Mouse (Mus musculus) frontal cortex, postnatal 10 days (tissue): Measurements from ENCODE around the gene Cpne4.

Experiments used
- DNase-seq, 2 experiments: peaks; one replicate each; pipeline ENCODE4 v3.0.0; 2022; ENCODE audit warnings: low spot score in 2 of 2, mixed read lengths in 1 of 2

The Cpne4 gene

DNA sequence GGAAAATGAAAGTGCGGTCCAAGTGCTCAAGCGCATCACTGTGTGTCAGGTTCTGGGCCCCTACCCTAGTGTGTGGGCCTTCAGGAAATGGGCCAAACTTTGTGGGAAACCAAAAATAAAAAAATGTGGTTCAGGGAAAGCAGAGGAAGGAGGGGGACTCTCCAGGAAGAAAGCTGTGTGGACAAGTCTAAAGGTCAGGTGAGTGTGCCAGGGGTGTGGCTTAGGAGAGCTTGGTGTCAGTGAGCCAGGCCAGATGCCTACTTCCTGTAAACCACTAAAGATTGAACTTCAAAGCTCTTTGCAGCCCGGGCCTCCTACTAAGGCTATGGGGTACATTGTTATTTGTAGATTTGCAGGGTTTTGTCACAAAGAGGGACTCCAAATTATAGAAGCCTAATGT lies 327.1 kb downstream of the Cpne4 start:
- no peak for DNase-seq

DNA sequence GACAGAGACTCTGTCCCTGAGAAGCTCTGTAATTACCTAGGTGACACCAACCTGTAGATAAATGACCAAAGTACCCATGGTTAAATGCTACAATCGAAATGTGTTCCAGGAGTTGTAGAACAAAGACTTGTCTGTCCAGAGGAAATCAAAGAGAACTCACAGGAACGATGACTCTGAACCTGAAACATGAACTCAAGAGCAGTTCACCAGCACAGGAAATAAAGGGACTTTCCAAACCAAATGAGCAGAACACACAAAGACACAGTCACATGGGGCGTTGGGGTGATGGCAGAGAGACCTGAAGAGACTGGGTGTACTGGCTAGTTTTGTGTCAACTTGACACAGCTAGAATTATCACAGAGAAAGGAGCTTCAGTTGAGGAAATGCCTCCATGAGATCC lies 329.9 kb downstream of the Cpne4 start:
- DNase-seq: no peak

DNA sequence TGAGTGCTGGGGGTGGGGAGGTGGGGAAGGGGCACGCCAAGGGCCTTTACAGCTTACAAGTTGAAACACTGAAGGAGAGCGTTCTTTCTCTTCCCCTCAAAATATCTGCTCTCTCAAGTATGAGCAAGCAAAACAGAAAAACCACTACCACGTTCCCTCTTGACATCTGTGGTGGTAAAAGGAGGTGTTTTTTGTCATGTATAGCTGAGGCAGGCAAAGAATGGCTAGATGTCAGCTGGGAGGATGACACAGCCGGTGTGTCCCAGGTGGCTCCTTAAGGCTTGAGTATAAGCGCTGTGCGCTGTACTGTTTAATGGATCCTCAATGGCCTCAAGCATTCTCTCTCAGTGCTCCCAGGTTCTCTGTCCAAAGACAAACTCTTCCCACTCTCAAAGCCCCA lies 331.5 kb downstream of the Cpne4 start:
- DNase-seq: no peak

DNA sequence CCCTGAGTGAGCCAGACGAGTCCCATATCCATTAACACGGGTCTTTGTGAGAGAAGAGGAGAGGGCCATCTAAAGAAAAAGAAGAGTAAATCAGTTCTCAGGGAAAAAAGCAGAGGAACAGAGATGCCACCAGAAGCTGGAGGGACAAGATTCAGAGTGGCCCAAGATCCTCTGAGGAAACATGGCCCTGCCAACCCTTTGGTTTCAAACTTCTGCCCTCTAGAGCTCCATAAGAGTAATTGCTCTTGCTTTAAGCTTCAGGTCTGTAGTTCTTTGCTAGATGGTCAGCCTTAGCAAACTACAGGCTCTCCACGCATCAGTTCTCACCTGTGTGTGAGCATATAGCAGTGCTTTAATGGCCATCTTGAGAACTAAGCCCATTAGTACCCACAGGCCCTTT lies 343.4 kb downstream of the Cpne4 start:
- no peak for DNase-seq

DNA sequence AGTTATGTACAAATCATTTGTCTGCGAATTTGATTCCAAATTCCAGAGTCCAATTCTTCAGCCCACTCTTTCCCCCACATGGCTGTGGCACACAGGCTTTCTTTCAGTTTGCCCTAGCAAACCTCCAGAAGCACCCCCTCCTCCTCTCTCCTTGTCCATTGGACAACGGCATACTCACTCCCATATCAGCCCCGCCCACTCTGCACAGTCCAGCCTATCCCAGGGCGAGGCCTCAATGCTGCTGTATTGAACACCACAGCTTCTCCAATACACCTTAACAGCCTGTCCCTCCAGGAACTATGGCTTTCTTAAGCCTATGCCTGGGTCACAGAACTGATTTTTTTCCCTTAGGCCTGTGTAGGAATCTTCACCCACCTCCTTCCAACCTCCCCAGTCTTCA lies 348.3 kb downstream of the Cpne4 start:
- DNase-seq: no peak

DNA sequence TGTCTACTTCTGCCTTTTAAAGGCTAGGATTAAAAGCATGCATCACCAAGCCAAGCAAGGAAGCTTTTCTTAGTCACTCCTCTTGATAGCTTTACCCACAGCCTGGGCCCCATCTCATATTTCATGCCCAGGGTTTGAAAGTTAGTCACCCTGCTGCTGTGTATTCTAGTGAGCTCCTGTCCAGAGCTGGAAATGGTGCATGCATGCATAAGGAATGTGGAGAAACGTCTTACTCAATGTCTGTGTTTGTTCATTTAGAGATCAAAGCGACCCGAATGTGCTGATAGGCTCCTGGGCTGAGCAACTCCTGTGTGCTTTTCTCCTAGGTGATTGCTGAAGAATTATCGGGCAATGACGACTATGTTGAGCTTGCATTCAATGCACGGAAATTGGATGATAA lies 354.0 kb downstream of the Cpne4 start:
- no peak for DNase-seq

DNA sequence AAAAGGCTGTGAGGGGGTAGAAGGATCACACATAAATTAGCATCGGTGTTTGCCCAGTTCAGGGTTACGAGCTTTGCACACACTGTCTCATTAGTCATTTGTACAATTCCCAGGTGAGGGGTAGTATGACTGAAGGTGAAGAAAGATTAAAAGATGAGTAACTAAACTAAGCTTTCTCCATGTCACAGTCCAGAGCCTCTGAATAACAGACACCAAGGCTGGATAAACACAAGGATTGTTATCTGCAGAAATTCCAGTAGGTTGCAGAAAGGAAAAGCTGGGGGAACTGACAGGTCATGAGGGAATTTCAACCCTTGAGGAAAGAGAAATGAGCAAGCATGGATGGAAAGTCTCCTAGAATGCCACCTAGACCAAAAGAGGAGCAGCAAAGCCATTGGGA lies 354.7 kb downstream of the Cpne4 start:
- DNase-seq: no peak

DNA sequence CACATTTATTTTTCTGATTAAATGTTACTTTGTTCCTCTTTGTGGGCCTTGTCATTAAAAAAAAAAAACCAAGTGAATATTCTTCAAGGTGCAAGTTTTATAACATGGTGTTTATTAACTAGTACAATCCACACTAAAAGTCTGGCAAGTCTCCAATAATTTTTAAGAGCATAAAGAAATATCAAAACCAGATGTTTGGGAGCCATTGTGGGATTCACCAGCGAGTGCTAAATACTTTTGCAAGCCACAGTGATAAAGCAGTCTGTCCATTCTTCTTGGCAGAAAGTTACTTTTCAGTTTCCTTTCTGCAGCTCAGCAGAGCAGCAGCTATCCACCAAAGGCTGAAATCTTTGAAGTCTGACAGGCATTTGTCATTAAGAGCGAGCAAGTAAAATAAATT lies 365.6 kb downstream of the Cpne4 start:
- DNase-seq: no peak

DNA sequence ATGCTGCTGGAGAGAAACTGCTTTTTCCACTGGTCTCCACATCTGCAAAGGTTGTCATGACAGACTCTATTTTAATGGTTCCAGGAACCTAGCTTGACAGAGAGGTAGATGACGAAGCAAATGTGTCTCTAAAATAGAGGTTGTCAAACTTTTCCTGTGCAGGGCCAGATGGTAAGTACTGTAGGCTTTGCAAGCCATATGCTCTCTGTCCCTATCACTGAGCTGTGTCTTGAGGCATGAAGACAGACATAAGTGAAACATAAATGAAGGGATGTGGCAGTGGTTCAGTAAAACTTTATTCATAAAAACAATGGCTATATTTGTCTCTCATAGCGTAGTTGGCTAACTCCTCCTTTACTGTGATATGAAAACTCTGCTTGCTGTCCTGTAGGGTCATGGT lies 366.2 kb downstream of the Cpne4 start:
- DNase-seq: no peak

DNA sequence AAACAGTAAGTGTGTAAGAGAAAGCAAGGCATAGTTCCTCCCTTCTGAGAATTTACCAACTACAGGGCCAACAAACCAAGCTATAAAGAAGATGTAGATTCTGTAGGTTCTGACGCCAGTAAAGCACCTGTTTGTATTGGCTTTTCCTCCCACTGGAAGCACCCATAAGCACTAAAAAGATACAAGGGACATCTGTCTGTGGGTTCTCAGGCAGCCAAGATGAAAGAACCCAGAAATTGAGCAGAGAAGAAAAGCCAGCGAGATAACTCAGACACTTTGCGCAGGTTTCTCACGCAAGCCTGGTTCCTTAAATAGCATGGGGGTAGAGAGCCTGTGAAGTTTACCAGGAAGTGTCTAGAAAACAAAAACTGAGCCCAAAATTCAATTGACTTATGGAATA lies 374.1 kb downstream of the Cpne4 start:
- DNase-seq: no peak

DNA sequence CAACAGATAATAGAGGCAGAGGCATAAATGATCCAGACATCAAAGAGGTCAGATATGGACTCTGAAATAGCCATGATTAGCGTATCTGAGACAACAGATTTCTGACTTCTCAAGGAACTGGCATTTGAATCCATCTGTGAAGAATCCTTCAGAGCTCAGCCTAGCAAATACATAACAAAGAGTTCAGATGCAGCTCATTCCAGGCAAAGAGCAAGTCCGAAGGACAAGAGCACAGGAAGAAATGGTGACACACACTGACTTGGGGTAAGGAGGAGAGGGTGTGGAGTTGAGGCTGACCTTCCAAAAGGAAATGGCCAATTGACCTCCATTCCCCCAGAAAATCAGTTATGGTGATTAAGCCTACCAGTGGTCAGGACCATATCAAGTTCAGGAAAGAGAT lies 375.0 kb downstream of the Cpne4 start:
- DNase-seq: no peak

DNA sequence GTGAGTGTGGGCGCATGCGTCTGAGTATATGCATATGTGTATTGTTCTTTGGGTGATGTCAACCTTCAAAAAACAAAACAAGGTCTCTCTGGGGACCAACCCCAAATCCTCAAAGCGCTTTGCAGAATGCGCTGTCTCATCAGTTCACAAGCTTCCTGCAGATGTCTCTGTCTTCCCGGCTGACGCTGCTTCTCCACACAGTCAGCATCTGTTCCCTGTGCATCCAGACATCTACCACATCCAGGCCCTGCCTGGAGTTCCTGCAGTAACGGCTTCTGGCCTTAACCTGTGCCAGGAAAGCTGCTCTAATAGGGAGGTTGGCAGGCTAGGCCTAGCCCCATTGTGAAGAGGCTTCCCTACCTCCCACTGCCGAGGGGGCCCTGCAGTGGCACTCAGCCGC lies 381.7 kb downstream of the Cpne4 start:
- peak; percentile 8 to 14 for DNase-seq

DNA sequence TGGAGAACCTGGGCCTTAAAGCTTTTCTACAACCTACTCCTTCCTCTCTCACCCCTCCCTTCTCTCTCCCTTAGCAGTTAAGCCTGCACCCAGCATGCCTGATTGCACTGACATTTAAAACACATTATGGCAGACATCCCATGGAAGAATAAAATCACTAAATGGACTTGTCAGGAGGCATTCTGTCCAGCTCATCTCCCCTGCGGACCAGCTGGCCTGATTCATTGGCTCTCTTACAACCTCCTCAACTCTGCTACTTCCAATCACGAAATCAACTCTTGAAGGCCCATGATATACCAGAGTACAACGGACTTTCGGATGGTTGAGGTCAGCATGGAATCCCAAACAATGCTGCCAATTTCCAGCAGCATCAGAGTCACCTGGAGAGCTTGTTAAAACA lies 393.3 kb downstream of the Cpne4 start:
- no peak for DNase-seq

DNA sequence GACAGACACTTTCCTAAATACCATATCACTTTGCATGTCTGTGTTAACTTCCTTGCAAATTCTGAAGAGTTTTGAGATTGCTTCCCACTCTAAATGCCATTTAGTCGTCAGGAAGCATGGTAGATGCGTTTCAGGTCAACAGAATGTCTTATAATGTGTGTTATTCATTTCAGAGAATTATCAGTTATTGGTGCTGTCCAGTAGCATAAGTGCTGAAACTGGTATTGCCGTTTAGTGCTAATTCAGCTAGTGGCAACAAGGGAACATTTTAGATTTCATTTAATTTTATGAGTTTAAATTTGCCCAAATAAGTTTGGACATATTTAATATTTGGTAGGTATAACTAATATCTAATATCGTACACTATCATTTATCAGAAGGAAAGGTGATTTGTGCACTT lies 403.5 kb downstream of the Cpne4 start:
- no peak for DNase-seq

DNA sequence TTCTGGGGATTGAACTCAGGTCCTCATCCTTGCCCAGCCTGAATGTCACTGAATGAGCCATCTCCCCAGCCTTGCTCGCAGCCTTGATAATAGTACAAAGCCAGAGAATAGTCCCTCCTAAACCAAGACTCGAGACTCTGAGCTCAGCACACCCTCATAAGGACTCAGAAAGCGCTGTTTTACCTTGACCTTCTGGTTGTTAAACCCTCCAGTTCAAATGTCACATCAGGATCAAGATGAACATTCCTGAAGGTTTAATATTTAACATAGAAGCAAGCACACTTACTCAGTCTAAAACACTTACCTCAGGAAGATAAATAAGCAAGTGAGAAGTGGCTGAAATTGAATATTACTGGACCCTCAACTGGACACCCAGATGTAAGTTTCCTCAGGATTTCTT lies 405.1 kb downstream of the Cpne4 start:
- no peak for DNase-seq

DNA sequence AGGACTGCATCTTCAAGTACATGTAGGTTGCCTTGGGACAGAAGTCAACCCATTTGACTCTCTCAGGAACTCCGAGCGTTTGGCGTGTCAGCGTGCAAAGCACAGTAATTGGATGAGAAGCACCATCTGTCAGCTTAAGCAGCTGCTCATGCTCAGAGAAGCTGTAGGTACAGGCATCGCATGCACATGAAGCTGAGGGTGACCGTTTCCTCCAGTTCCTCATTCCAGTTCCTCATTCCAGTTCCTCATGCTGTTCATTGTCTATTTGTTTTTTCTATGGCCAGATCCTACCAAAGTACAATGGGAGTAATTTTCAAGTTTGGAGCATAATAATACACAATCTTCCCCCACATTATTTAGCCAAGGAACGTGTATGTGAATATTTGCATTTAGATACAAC lies 425.7 kb downstream of the Cpne4 start:
- no peak for DNase-seq

DNA sequence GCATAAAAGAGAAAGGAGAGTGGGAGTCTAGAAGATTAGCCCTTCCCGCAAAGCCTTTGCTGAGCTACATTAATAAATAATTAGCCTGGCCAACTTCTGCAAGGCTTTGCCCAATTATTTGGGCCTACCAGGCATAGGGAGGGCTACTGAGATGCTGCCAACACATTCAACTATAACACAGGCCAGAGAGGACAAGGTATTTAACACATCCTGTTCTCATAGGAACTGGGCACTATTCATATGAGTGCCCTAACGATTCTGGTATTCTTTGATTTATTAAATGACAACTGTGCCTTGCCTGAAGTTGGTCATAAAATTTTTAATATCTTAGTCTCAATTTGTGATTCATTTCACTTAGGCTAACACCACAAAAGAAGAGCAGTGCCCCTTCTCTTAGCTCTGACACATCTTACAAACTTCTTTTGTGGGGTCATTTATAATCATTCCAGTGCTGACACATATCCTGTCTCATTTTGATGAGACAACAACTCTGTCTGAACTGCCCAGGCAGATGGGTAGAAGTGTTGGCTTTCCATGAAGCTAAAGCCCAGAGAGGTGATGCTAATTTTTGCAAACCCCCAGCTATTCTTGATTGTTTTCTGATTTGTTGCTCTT lies 435.0 kb downstream of the Cpne4 start:
- no peak for DNase-seq

DNA sequence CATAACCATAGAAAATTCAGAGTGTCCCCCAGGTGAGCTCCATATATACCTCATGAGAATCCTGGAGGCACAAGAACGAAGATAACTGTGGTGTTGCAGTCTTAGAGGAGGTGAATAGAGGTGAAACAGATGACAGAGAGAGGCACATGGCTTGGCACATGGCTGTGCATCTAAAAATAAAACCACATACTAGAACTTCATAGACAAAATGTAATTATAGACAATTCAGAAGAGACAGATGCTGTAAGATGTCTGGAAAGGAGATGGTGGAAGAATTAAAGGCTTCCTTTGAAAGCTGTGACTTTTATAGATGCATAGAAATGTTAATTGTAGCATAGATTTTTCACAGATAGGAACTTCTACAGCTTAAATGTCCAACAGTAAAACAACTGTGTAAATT lies 451.1 kb downstream of the Cpne4 start:
- peak in 1 of 2 experiments; percentile 10 for DNase-seq

DNA sequence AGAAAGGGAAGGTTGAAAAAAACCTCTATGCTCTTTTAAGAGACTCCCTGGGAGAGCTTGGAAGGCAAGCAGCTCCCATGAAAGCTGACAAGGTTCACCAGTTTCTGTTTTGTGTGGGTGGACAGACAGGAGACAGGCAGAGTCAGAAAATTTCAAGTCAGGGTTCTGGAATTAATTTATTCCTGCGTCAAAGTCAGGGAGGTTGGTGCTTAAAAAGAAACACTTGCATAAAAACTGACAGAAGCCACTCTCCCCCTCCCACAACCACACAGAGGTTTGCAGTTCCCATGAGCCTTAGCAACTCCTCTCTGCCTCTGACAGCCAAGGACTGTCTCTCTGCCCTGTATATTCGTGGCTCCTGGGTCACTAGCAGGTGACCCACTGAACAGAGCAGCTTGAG lies 463.6 kb downstream of the Cpne4 start:
- no peak for DNase-seq

DNA sequence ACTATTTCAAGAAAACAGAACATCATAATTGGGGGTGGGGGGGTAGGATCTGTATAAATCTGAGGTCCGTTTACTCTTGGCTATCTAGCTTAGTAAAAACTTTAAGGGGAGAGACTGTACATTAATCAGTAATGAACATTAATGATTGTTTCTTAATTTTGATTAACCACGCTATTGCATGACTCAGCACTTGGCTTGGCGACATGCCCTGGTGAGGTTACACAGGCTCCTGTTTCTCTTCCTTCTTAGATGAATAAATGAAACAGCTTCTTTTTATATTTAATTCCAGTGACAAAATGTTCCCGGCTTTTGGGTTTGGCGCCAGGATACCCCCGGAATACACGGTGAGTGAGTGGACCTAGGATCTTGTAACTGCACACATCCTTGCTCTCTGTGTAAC lies 471.1 kb downstream of the Cpne4 start:
- no peak for DNase-seq

DNA sequence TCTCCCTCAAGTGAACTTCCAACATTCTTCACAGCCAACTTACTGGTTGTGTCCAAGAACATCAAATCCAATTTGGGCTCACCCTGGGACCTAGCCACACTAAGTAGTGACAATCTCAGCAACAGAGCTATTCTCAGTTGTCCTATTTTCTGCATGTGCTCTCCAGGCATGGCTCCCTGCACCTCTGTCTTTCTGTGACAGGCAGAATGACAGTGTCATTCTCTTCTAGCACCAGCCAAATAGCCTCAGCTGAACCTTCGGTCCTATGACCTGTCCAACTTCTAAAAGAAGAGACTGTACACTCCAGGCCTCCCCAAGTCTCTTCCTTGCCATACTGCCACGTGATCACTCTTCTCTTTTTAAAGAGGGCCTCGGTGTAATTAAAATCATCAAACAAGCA lies 481.2 kb downstream of the Cpne4 start:
- no peak for DNase-seq

DNA sequence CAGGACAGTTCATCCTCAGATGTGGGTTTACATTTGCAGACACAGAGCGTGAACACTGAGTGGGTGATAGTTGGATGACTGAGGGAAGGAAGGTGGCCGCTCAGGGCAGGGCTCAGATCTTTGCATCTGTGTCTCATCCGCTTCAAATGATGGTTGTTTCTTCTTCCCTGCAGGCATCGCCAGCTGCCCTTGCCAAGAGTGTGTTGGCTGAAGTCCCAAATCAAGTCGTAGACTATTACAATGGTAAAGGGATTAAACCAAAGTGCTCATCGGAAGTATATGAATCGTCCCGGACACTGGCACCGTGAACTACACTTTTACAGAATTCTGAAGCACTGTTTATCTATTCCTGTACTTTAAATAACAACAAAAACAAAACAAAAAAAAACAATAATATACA lies 485.5 kb downstream of the Cpne4 start:
- no peak for DNase-seq

DNA sequence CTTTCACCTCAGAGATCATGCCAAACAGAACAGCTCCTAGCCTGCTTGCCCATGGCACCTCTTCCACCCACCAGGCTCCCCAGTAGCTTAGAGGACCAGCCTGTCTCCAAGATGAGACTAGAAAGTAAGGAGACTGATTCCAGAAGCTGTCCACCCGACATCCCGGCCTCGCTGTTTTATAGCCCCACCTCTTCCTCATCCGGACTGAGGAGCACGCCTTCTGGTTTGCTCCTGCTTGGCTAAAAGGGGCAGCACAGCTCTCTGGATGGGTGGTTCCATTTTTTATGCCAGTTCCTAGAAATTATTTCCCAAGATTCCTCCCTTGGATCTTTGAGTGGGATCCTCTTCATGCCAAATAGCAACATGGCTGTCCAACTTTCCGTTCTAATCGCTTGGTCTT lies 486.6 kb downstream of the Cpne4 start:
- no peak for DNase-seq

DNA sequence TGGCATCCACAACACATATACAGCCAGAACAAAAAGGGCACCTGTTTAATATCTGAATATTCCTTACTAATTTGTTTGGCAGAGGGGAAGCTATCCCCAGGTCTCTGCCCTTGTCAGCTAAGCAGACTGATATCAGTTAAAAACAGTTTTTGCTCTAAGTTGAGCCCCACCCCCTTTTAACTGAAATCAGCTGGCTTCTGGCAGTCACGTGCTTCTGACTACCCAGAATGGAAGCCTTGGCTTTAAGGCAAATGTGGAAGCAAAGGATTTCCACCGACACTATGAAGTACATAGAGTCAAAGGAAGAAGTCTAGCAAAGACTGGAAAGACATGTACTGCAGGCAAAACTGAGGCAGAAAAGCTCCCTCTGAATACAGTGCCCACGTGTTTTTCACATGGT lies 490.8 kb downstream of the Cpne4 start:
- DNase-seq: no peak

DNA sequence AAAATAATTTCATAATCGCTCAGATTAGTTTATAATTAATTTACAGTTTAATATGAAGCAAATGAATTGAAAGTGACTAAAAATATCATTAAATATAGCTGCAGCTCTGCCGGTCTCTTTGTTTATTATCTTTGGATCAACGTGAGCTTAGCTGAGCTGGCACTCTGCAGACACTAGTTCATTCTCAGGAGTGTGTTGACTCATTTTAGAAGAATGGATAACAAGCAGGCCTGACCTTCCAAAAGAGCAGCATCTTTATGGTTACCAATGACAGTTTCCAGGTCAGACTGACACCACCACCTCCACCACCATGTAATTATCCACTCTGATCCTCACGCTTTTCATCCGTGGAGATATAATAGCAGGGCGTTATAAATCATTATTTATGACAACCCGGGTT lies 498.9 kb downstream of the Cpne4 start:
- DNase-seq: no peak
